Mouse (Mus musculus) lung, adult 18-20 months (tissue): ENCODE results near the gene Ado.
A peak's percentile ranks its signal among the peaks of the same experiment; 100 is the strongest.

Experiments used
- DNase-seq, 2 experiments: peaks; one replicate each; pipeline ENCODE4 v3.0.0; 2022; ENCODE audit warnings: mixed read lengths in 2 of 2

The Ado gene

DNA sequence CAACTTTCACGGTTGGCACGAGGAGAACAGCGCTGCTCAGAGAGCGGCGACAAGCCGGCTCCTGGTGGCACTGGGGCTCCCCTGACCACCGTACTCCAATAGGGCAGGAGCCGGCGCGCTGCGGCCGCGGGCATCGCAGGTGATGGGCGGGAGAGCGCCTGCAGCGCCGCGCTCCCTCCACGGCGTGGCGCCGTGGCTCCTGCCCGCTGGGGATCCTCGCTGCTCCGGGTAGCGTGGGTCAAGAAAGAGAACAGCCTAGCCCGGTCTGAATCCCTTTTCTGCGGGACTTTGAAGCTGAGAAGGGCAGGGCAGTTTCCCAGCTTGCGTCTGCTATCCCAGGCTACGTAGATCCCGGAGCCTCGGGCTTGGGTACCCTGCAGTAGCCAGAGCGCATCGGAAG lies 12.8 kb downstream of the Ado start:
- peak; percentile 76 to 78 for DNase-seq

DNA sequence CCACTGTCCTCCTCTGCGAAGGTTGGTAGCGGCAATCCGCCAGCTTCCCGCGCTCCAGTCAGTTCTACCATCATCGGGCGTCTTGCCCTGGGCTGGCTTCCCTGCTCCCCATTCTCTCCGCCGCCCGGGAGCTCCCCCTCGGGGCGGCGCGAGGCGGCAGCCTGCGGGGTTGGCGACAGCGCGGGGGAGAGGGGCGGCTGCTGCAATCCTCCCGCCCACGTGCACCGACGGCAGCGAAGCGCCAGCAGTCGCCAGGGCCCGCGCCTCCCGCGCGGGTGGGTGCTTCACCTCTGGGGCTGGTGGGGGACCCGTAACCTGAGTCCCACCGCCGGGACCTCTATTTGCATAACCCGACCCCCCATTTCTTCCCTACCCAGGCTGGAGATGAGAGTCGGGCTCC lies 13.5 kb downstream of the Ado start, which contains the start of gene Egr2:
Egr2 (plus strand) TSS at position 220 of the 400 bp plus-strand sequence.
- DNase-seq = peak; percentile 7 to 12

DNA sequence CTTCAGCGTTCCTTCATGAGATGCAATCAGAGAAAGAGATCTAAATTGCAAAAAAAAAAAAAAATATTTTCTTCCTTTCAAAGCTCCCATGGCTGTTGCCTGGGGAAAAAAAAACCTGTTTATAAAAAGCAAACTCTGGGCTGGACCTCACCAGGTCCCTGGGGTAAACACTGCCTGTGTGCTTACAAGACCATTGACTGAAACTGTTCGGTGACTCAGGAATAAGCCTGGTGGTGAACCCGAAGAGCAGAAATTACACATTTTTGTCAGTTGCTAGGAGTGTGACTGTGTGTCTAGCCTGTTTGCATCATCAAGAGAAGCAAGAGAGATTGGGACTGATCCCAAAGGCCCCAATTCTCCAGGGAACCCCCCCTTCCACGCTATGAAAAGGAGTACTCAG lies 19.0 kb downstream of the Ado start:
- no peak for DNase-seq

GRCm38 (mm10) chr10:67526435-67526834 lies 22.3 kb downstream of the Ado start:
- no peak for DNase-seq

DNA sequence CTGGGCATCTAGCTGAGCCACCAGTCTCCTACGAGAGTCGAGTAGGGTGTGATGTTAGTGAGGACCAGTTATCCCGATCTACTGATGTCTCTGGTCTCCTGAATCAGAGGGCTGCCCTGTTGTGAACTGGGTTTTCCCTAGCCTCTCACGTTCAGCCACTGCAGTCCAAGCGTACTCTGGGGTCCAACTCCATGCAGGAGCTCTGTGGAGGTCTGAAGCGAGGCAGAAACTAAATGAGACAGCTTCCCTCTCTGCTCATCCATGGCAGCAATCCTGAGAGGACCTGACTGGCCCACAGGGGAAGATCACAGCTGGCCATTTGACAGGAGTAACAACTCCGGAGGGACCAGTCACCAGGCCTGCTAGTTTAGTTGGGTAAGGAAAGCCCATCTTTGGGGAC lies 24.1 kb downstream of the Ado start:
- DNase-seq = no peak

- no peak for DNase-seq
These were observed 24.6 kb downstream of the Ado start for GRCm38 (mm10) chr10:67524130-67524529.

DNA sequence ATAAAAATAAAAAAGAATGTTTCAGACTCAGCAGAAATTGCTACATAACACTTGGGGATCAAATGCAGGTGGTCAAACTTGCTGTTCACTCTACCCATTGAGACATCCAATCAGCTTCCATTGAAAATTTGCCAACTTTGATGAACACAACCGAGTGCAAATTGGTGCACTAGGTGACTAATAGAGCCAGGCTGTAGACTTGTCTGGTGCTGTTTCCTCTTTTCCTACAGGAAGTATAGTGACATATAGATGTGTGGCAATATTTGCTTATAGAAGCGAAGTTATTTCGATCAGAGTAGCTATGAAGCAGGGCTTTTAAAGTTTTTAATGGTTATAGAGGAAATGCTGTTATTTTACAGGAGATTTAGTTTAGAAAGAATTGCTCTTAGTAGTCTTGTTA lies 30.0 kb downstream of the Ado start:
- no peak for DNase-seq

GRCm38 (mm10) chr10:67512871-67513270 lies 35.9 kb downstream of the Ado start:
- DNase-seq = no peak

- peak in 1 of 2 experiments; percentile 5 for DNase-seq
These were observed 36.5 kb downstream of the Ado start for GRCm38 (mm10) chr10:67512211-67512610.

- DNase-seq = no peak
These were observed 43.5 kb downstream of the Ado start for GRCm38 (mm10) chr10:67505248-67505647.

DNA sequence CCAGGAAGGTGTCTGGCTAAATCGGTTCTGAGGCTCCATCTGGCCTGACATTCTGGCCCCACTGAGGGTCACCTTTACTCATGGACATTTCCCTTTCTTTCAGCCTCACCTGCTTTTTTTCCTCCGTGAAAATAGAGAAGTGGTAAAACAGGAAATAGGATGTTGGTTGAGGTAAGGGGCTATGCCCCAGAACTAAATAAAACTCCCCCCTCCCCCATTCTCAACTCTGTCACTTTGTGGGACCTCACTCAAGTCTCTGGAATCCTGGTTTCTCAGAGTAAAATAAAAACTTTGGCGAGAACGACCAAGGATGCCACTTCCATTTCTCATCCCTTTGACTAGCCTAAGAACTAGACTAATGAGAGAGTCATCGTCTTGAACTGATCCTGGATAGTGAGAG lies 44.7 kb downstream of the Ado start:
- no peak for DNase-seq

GRCm38 (mm10) chr10:67503320-67503995 lies 45.3 kb downstream of the Ado start:
- DNase-seq = no peak

- no peak for DNase-seq
These were observed 50.8 kb downstream of the Ado start for GRCm38 (mm10) chr10:67497951-67498350.

GRCm38 (mm10) chr10:67497144-67497892 lies 51.4 kb downstream of the Ado start:
- no peak for DNase-seq
